Mouse (Mus musculus) midbrain, embryonic 14.5 days (tissue): ENCODE measurements around the gene Calcoco1. TPM values are rescaled to one million over a fixed set of nuclear protein-coding genes. Genes with fewer than 3 reads are reported as not detected.

Source experiments
- ATAC-seq: fragments of 200-750 bp; cut with Nextera tagmentation; 2 replicates; pipeline ENCODE4 v1.8.0; 2017; ENCODE audit warnings: moderate number of reproducible peaks, moderate library complexity; ENCODE audit not compliant: low FRiP score, low TSS enrichment
- DNase-seq: peaks from one replicate; pipeline ENCODE4 v3.0.0-alpha.2; 2015
- H3K27ac ChIP-seq: fragments of 300-500 bp; sonication (generic); replicated peaks from 2 replicates; pipeline ENCODE4 v1.5.1; 2014; ENCODE audit warnings: mild to moderate bottlenecking, low read depth, low read length, moderate library complexity
- H3K27me3 ChIP-seq: fragments of 300-500 bp; sonication (generic); 2 replicates; pipeline ENCODE4 v1.6.1; 2014; ENCODE audit warnings: low read length, control low read depth, mixed read lengths; ENCODE audit not compliant: control insufficient read depth, insufficient read depth
- H3K36me3 ChIP-seq: fragments of 300-500 bp; sonication (generic); 2 replicates; pipeline ENCODE4 v1.6.1; 2014; ENCODE audit warnings: low read length, control low read depth; ENCODE audit not compliant: control insufficient read depth, insufficient read depth
- H3K4me1 ChIP-seq: fragments of 300-500 bp; sonication (generic); 2 replicates; pipeline ENCODE4 v1.6.1; 2014; ENCODE audit warnings: mild to moderate bottlenecking, antibody characterized with exemption, low read length, control low read depth; ENCODE audit not compliant: control insufficient read depth, insufficient read depth
- H3K4me2 ChIP-seq: fragments of 300-500 bp; sonication (generic); 2 replicates; pipeline ENCODE4 v1.6.1; 2014; ENCODE audit warnings: mild to moderate bottlenecking, low read length, moderate library complexity
- H3K4me3 ChIP-seq: fragments of 300-500 bp; sonication (generic); replicated peaks from 2 replicates; pipeline ENCODE4 v1.5.1; 2014; ENCODE audit warnings: low read depth, low read length
- H3K9ac ChIP-seq: fragments of 300-500 bp; sonication (generic); replicated peaks from 2 replicates; pipeline ENCODE4 v1.6.1; 2014; ENCODE audit warnings: mild to moderate bottlenecking, low read length, moderate library complexity
- H3K9me3 ChIP-seq: fragments of 300-500 bp; sonication (generic); 2 replicates; pipeline ENCODE4 v1.6.1; 2016; ENCODE audit warnings: low read length, control low read depth, mixed read lengths; ENCODE audit not compliant: control insufficient read depth
- WGBS: fragments of 180-500 bp; shearing (Covaris S2); extraction: QIAGEN DNeasy Blood & Tissue Kit; methylation state at CpG from one replicate; pipeline ENCODE4 v1.1.7; 2014; 5-methylcytosine and 5-hydroxymethylcytosine counted together
- polyA plus RNA-seq: library from polyadenylated mRNA; unstranded; fragments of >200 nt; fragmentation: Nextera tagmentation; extraction: Ambion mirVana; gene quantifications from 2 replicates; pipeline ENCODE4 v1.2.1, GENCODE M21; 2014

Gene Calcoco1
- polyA plus RNA-seq = 30.6 and 36.5 TPM in 2 replicates

DNA sequence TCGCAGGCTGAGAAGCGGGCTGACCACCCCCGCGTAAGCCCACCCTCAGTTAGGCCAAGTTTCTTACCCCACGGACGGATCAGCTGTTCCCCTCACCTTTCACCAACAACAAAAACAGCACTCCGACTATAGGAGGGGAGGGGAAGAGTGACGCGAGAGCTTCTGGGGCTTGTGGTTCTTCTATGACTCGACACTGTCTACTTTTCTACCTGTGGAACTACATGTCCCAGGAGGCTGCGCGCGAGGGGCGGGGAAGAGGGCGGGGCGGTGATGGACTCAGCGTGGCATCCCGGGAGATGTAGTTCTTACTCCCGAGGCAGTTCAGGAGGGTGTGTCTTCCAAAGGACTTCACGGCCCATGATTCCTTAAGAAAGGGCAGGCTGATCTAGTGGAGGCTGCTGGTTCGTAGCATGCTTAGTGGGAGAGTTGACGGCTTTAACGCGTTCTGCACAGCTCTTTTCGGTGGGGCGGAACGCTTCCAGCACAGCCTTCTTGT lies at the start of gene Calcoco1:
TSS of gene Calcoco1 (minus strand) at position 199 of the 496 bp plus-strand sequence.
- Histone ChIP-seq H3K4me2 (peak within 1 kb of the TSS; percentile 84), H3K9ac (peak within 1 kb of the TSS; percentile 50), H3K27ac (no peak within 1 kb of the TSS), H3K4me1 (peaks cover 7% of the 10 kb centered on the region), H3K36me3 (peaks cover 23% of the 10 kb centered on the region), H3K9me3 (no peaks in the 10 kb centered on the region), H3K4me3 (peak within 1 kb of the TSS; percentile 60), H3K27me3 (no peaks in the 10 kb centered on the region)
- peak; percentile 98 for ATAC-seq
- WGBS = under 1% methylated on average over 27 of the region's 27 CpGs
- peak; percentile 99 for DNase-seq

- H3K4me1 ChIP-seq = no peaks in the 10 kb centered on the region
- H3K36me3 ChIP-seq = no peaks in the 10 kb centered on the region
- no peak overlapping the region for H3K4me2 ChIP-seq
- ATAC-seq (no peak), DNase-seq (no peak)
- H3K4me3 ChIP-seq = no peak overlapping the region
- no peak overlapping the region for H3K27ac ChIP-seq
- H3K9ac ChIP-seq = no peak overlapping the region
- H3K27me3 ChIP-seq = no peaks in the 10 kb centered on the region
- WGBS = 48% methylated on average over 7 of the region's 7 CpGs
- no peaks in the 10 kb centered on the region for H3K9me3 ChIP-seq
These were observed 48.9 kb upstream of the Calcoco1 start for GRCm38 (mm10) chr15:102770866-102771265.

GRCm38 (mm10) chr15:102765207-102765606 lies 43.2 kb upstream of the Calcoco1 start:
- Histone ChIP-seq H3K4me2 (no peak overlapping the region), H3K4me1 (no peaks in the 10 kb centered on the region), H3K27ac (no peak overlapping the region), H3K9ac (no peak overlapping the region), H3K27me3 (peaks cover 25% of the 10 kb centered on the region), H3K36me3 (no peaks in the 10 kb centered on the region), H3K9me3 (no peaks in the 10 kb centered on the region), H3K4me3 (no peak overlapping the region)
- ATAC-seq = no peak
- no peak for DNase-seq
- 41% methylated on average over 2 of the region's 2 CpGs for WGBS

DNA sequence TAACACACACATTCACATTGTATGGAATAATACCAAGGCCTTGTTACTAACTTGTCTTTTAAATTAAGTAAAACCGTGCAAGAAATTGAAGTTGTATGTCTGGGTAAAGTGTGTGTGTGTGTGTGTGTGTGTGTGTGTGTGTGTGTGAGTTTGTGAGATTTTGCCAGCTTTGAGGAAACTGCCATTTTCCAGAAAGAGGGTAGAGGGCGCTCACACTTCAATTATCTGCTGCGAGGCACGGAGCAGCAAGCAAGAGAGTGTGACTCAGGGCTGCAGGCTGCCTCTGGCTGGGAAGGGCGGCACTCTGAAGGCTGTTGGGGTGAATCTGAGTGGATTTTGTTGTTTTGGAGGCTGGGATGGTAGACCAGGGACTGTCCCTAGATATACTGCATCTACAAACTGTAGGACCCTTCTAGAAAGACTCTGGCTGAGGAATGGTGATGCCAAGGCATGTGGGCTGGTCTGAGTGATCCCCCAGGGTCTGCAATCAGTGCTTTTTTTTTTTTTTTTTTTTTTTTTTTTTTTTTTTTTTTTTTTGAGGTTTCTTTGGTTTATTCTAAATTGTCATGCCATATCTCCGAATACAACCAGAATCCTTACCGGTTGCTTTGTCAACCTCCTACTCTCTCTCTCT lies 39.9 kb upstream of the Calcoco1 start:
- 13% methylated on average over 7 of the region's 7 CpGs for WGBS
- no peak overlapping the region for H3K27ac ChIP-seq
- peaks cover 32% of the 10 kb centered on the region for H3K27me3 ChIP-seq
- DNase-seq = peak; percentile 90
- 0 out of 2 replicates have a peak overlapping the region, but pooled peaks have one; percentile 21 for H3K4me2 ChIP-seq
- peak; percentile 64; the same call in 1 of the 2 replicates for ATAC-seq
- no peaks in the 10 kb centered on the region for H3K9me3 ChIP-seq
- no peak overlapping the region for H3K4me3 ChIP-seq
- H3K36me3 ChIP-seq = no peaks in the 10 kb centered on the region
- H3K4me1 ChIP-seq = no peaks in the 10 kb centered on the region
- H3K9ac ChIP-seq = no peak overlapping the region

- H3K9me3 ChIP-seq = no peaks in the 10 kb centered on the region
- ATAC-seq = no peak
- no peak overlapping the region for H3K4me3 ChIP-seq
- H3K4me1 ChIP-seq = peaks cover 11% of the 10 kb centered on the region; the same call in 1 of the 2 replicates
- peaks cover 21% of the 10 kb centered on the region for H3K27me3 ChIP-seq
- H3K36me3 ChIP-seq = no peaks in the 10 kb centered on the region
- no peak overlapping the region for H3K27ac ChIP-seq
- 98% methylated on average over 1 of the region's 1 CpGs for WGBS
- no peak overlapping the region for H3K4me2 ChIP-seq
- no peak for DNase-seq
- H3K9ac ChIP-seq = no peak overlapping the region
These were observed 35.7 kb upstream of the Calcoco1 start for GRCm38 (mm10) chr15:102757686-102758085.

DNA sequence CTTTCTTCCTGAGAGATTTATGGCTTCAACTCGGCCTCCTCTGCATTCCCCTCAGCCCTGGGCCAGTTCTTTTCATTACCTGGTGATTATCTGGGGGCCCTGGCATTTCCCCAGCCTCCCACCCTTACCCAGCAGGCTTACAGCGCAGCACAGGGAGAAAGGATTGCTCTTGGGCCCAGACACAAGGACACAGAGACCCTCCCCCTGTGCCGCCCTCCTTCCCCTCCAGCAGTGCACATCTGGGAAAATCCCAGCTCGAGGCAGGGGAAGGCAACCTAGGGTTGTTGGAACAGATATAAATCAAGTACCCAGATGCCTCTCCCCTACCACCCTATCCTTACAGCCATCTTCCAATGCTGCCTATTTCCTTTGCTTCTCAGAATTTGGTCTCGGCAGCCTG lies 33.1 kb upstream of the Calcoco1 start:
- Histone ChIP-seq H3K36me3 (no peaks in the 10 kb centered on the region), H3K4me3 (no peak overlapping the region), H3K27me3 (peaks cover 7% of the 10 kb centered on the region; the same call in 1 of the 2 replicates), H3K4me1 (peaks cover 11% of the 10 kb centered on the region; the same call in 1 of the 2 replicates), H3K4me2 (no peak overlapping the region), H3K9me3 (no peaks in the 10 kb centered on the region), H3K9ac (no peak overlapping the region), H3K27ac (peak overlapping the region; percentile 81)
- ATAC-seq = no peak
- WGBS = 47% methylated on average over 5 of the region's 5 CpGs
- DNase-seq = no peak

- ATAC-seq (no peak), DNase-seq (peak; percentile 54)
- Histone ChIP-seq H3K9me3 (no peaks in the 10 kb centered on the region), H3K4me2 (no peak overlapping the region), H3K4me1 (peaks cover 11% of the 10 kb centered on the region; the same call in 1 of the 2 replicates), H3K9ac (no peak overlapping the region), H3K4me3 (no peak overlapping the region), H3K36me3 (no peaks in the 10 kb centered on the region), H3K27me3 (peaks cover 4% of the 10 kb centered on the region; the same call in 1 of the 2 replicates), H3K27ac (peak overlapping the region; percentile 81)
- WGBS = 39% methylated on average over 7 of the region's 7 CpGs
These were observed 32.4 kb upstream of the Calcoco1 start for GRCm38 (mm10) chr15:102754361-102754760.

DNA sequence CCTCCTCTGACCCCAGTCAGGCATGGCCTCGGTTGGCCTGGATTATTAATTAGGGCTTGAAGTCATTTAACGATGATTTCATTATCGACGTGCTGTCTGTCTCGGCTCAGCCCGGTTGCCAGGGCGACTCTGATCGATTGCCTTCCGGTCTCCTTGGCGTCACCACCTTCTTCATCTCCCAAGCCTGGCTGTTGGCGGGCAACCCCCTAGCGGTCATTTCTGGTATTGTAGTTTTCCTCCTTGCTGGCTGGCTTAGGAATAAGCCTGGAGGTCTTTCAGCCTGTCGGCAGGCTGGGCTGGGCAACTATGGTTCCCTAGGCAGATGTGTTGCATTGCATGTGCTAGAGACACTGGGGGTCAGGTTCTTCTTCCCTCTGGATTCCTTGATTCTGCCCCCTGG lies 31.2 kb upstream of the Calcoco1 start:
- ATAC-seq = peak; percentile 34; the same call in 1 of the 2 replicates
- H3K4me3 ChIP-seq = no peak overlapping the region
- H3K4me1 ChIP-seq = peaks cover 12% of the 10 kb centered on the region; the same call in 1 of the 2 replicates
- peaks cover 4% of the 10 kb centered on the region; the same call in 1 of the 2 replicates for H3K27me3 ChIP-seq
- no peaks in the 10 kb centered on the region for H3K9me3 ChIP-seq
- H3K9ac ChIP-seq = no peak overlapping the region
- H3K4me2 ChIP-seq = 0 out of 2 replicates have a peak overlapping the region, but pooled peaks have one; percentile 2
- WGBS = 3% methylated on average over 13 of the region's 13 CpGs
- H3K27ac ChIP-seq = peak overlapping the region; percentile 39; the same call in 1 of the 2 replicates
- no peaks in the 10 kb centered on the region for H3K36me3 ChIP-seq
- DNase-seq = peak; percentile 86
